Mouse (Mus musculus) E14TG2a.4 (cell line): ENCODE measurements around the gene B3gnt8.

ENCODE experiments used
- CTCF ChIP-seq: conservative IDR thresholded peaks from 2 replicates; pipeline ENCODE4 v1.5.1; 2014; ENCODE audit warnings: low read length
- NANOG ChIP-seq: IDR thresholded peaks from 2 replicates; pipeline ENCODE4 v1.6.1; 2014; ENCODE audit warnings: borderline replicate concordance, low read length, mixed read lengths
- POU5F1 ChIP-seq: IDR thresholded peaks from 2 replicates; pipeline ENCODE4 v1.6.1; 2014; ENCODE audit warnings: low read length, borderline replicate concordance

- TF ChIP-seq CTCF, result no peak
- no peak for TF ChIP-seq POU5F1
- no peak for TF ChIP-seq NANOG
These were observed 25.8 kb downstream of the B3gnt8 start for GRCm38 (mm10) chr7:25652244-25652759.
